Mouse (Mus musculus): ENCODE measurements around the gene Slit1.

Gene Slit1

DNA sequence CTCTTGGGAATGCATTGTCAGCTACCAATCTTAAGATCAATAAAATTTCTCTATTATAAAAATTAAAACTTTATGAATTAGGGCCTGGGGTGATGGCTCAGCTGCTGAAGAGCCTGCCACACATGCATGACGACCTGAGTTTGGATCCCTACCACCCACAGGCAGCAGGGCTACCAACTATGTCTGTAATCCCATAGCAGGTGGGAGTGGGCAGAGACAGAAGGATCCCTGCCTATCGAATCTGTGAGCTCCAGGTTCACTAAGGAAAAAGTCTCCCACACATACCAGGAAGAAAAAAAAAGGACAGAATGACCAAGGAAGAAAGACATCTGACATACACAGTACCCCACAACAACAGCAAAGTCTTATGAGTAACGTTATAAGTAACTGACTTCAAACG, 186.5 kb downstream of the Slit1 start:
- DNase-seq (ENCODE audit: extremely low read depth, insufficient read length, low spot score) = no peak
